Comparison of ENCODE assay signal across 8 mouse cellular contexts in the genomic region with DNA sequence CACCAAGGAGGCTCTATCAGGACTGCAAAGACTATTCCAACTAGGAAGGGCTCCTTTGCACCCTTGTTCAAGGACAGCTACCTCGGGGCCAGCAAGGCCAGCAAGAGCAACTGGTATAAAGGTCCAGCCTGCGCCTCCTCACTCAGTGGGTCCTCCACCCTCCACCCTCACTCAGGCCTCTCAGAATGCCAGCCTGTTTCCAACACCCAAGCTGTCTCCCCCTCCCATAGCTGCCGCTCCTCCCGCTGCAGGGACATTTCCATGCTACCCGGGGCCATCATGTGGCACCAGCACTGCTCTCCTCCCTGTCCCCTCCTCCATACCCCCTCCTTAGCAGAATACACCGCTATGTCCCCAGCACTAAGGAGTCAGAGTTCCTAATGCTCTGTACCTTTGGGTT. TPM values are rescaled to one million over a fixed set of nuclear protein-coding genes. Genes with fewer than 3 reads are reported as not detected.
DNase-seq lines count a peak whose midpoint lies in the region; ATAC-seq and TF ChIP-seq lines count a peak whose summit lies in the region.

No protein-coding gene starts in this region.

- WGBS in forebrain, embryonic 14.5 days = 10% methylated on average over 6 of the region's 6 CpGs
- WGBS in midbrain, embryonic 11.5 days = 10% methylated on average over 6 of the region's 6 CpGs

- peak overlapping the region; percentile 79 for H3K4me2 ChIP-seq in forebrain, embryonic 14.5 days (ENCODE audit: low read length)
- H3K4me2 ChIP-seq in midbrain, embryonic 11.5 days = peak overlapping the region; percentile 57

- peak overlapping the region; percentile 61 for H3K9ac ChIP-seq in forebrain, embryonic 14.5 days (ENCODE audit: low read length)
- H3K9ac ChIP-seq in midbrain, embryonic 11.5 days (ENCODE audit: low read length) = no peak overlapping the region

- no peak for TF ChIP-seq CTCF in cortical plate, adult 2 months (IDR thresholded peaks at IDR 0.05; ENCODE audit: extremely low read depth, insufficient read depth, low read length)

- H3K9me3 ChIP-seq in forebrain, embryonic 14.5 days (replicated peaks; ENCODE audit: control insufficient read depth, low read length) = no peaks in the 10 kb centered on the region
- no peaks in the 10 kb centered on the region for H3K9me3 ChIP-seq in midbrain, embryonic 11.5 days (ENCODE audit: control insufficient read depth, low read length)

- DNase-seq in kidney, adult 18-20 months = peak; percentile 35
- DNase-seq in kidney, adult 11 months = no peak
- no peak for DNase-seq in forebrain, embryonic 14.5 days (ENCODE audit: low spot score)
- peak; percentile 88 for DNase-seq in midbrain, embryonic 11.5 days (ENCODE audit: low spot score, missing footprints)
- DNase-seq in spleen, postnatal 4 days (ENCODE audit: low spot score in 2 of 2) = no peak
- DNase-seq in adrenal gland, adult 8-10 months = no peak
- no peak for DNase-seq in thymus, postnatal 14 days

- peak overlapping the region; percentile 94 for H3K27ac ChIP-seq in cortical plate, adult 2 months (ENCODE audit: insufficient read depth, low read length)
- H3K27ac ChIP-seq in forebrain, embryonic 14.5 days (ENCODE audit: low read depth, low read length) = 0 out of 2 replicates have a peak overlapping the region, but pooled peaks have one; percentile 1
- H3K27ac ChIP-seq in midbrain, embryonic 11.5 days (ENCODE audit: low read depth, low read length) = no peak overlapping the region

- peaks cover 4% of the 10 kb centered on the region for H3K4me1 ChIP-seq in cortical plate, adult 2 months (ENCODE audit: control insufficient read depth, insufficient read depth, low read length)
- peaks cover 21% of the 10 kb centered on the region for H3K4me1 ChIP-seq in forebrain, embryonic 14.5 days (ENCODE audit: control insufficient read depth, insufficient read depth, low read length)
- peaks cover 11% of the 10 kb centered on the region for H3K4me1 ChIP-seq in midbrain, embryonic 11.5 days (ENCODE audit: control insufficient read depth, insufficient read depth, low read length)

- no peaks in the 10 kb centered on the region for H3K36me3 ChIP-seq in forebrain, embryonic 14.5 days (ENCODE audit: control insufficient read depth, insufficient read depth, low read length)
- no peaks in the 10 kb centered on the region for H3K36me3 ChIP-seq in midbrain, embryonic 11.5 days (ENCODE audit: control insufficient read depth, insufficient read depth, low read length)

- H3K27me3 ChIP-seq in forebrain, embryonic 14.5 days (replicated peaks; ENCODE audit: control insufficient read depth, insufficient read depth, low read length) = peaks cover 17% of the 10 kb centered on the region
- H3K27me3 ChIP-seq in midbrain, embryonic 11.5 days (ENCODE audit: control insufficient read depth, insufficient read depth, low read length) = peaks cover 32% of the 10 kb centered on the region

- TF ChIP-seq POLR2A in cortical plate, adult 2 months (IDR thresholded peaks at IDR 0.05; ENCODE audit: extremely low read depth, insufficient read depth, low read length) = 0 out of 2 replicates have a peak, but pooled peaks have one; percentile 50

- H3K4me3 ChIP-seq in cortical plate, adult 2 months (ENCODE audit: insufficient read depth, low read length) = peak overlapping the region; percentile 95
- H3K4me3 ChIP-seq in forebrain, embryonic 14.5 days (ENCODE audit: low read depth, low read length) = peak overlapping the region; percentile 41
- H3K4me3 ChIP-seq in midbrain, embryonic 11.5 days (ENCODE audit: low read depth, low read length) = peak overlapping the region; percentile 30; the same call in 1 of the 2 replicates

- peak; percentile 14; the same call in 1 of the 2 replicates for ATAC-seq in forebrain, embryonic 14.5 days
- 0 out of 2 replicates have a peak, but pooled peaks have one; percentile 6 for ATAC-seq in midbrain, embryonic 11.5 days (ENCODE audit: low FRiP score)

RNA-seq across cellular contexts. Expression of a gene that starts 0.6 kb away (rescaled TPM):
- 49.9 and 50.2 TPM in 2 replicates for polyA plus RNA-seq in cortical plate, adult 2 months (2012; rRNA removed)
- 2.7 and 3.9 TPM in 2 replicates for polyA plus RNA-seq in forebrain, embryonic 14.5 days (2014; fragmentation: Nextera tagmentation; extraction: Ambion mirVana)
- 0.23 TPM in 1 of 2 replicates, not detected in the other for polyA plus RNA-seq in midbrain, embryonic 11.5 days (2014; fragmentation: Nextera tagmentation; extraction: Ambion mirVana)
- under 1 TPM in 3 of 4 experiments, not detected in 1; 0.17 to 0.34 (median 0.24) TPM for total RNA-seq in adrenal gland, adult 8-10 months (2022)

Comparison
In these comparisons a context has a peak if more than half of its experiments do, and no peak if none do; other contexts are left out.
1. DNase-seq: peak in kidney, adult 18-20 months (single experiment) and midbrain, embryonic 11.5 days (single experiment); none in kidney, adult 11 months (single experiment), forebrain, embryonic 14.5 days (single experiment), spleen, postnatal 4 days (0 of 2), adrenal gland, adult 8-10 months (single experiment) and thymus, postnatal 14 days (single experiment).
2. H3K4me3 ChIP-seq: peak in every context shown above with its lines; median percentile 95 in cortical plate, adult 2 months; 41 in forebrain, embryonic 14.5 days; 30 in midbrain, embryonic 11.5 days.
3. RNA of a gene that starts 0.6 kb away (polyA plus RNA-seq): 49.9 to 50.2 TPM in cortical plate, adult 2 months; 2.7 to 3.9 TPM in forebrain, embryonic 14.5 days and 0.23 TPM in midbrain, embryonic 11.5 days; every median in the first group is over 10 times any median in the second.